In genomic region chr2:36230366-36230765, GRCm38 (mm10) we compare ENCODE assay signal across 8 mouse cellular contexts. TPM values are rescaled to one million over a fixed set of nuclear protein-coding genes. Genes with fewer than 3 reads are reported as not detected.
DNase-seq lines count a peak whose midpoint lies in the region; ATAC-seq lines count a peak whose summit lies in the region.

Gene Ptgs1, plus strand, starts transcription at chr2:36230426.

- peak within 1 kb of the TSS; percentile 51; the same call in 1 of the 2 replicates for H3K27ac ChIP-seq in heart, embryonic 12.5 days (ENCODE audit: poor library complexity, severe bottlenecking)
- peak within 1 kb of the TSS; percentile 43; the same call in 1 of the 2 replicates for H3K27ac ChIP-seq in kidney, embryonic 15.5 days
- peak within 1 kb of the TSS; percentile 50; the same call in 1 of the 2 replicates for H3K27ac ChIP-seq in liver, embryonic 12.5 days

- peak; percentile 15 for DNase-seq in thymus, postnatal 4 days
- no peak for DNase-seq in thymus, postnatal 0 days (ENCODE audit: low spot score)
- DNase-seq in embryo, embryonic 11 days: peak; percentile 52
- no peak for DNase-seq in c-Kit-positive CD71-positive TER-119-positive erythroid progenitor cells, embryonic 14.5 days (ENCODE audit: low spot score)

- peak within 1 kb of the TSS; percentile 61 for H3K4me3 ChIP-seq in heart, embryonic 12.5 days
- H3K4me3 ChIP-seq in kidney, embryonic 15.5 days (replicated peaks): peak within 1 kb of the TSS; percentile 57
- peak within 1 kb of the TSS; percentile 53 for H3K4me3 ChIP-seq in liver, embryonic 12.5 days

- peaks cover 45% of the 10 kb centered on the region for H3K4me1 ChIP-seq in heart, embryonic 12.5 days (replicated peaks)
- H3K4me1 ChIP-seq in kidney, embryonic 15.5 days: peaks cover 30% of the 10 kb centered on the region
- H3K4me1 ChIP-seq in liver, embryonic 12.5 days: peaks cover 26% of the 10 kb centered on the region; the same call in 1 of the 2 replicates

- H3K27me3 ChIP-seq in heart, embryonic 12.5 days (replicated peaks): peaks cover 6% of the 10 kb centered on the region; the same call in 1 of the 2 replicates
- H3K27me3 ChIP-seq in kidney, embryonic 15.5 days: no peaks in the 10 kb centered on the region
- peaks cover 26% of the 10 kb centered on the region for H3K27me3 ChIP-seq in liver, embryonic 12.5 days (replicated peaks)

- no peaks in the 10 kb centered on the region for H3K9me3 ChIP-seq in heart, embryonic 12.5 days (replicated peaks)
- H3K9me3 ChIP-seq in kidney, embryonic 15.5 days (replicated peaks): no peaks in the 10 kb centered on the region
- no peaks in the 10 kb centered on the region for H3K9me3 ChIP-seq in liver, embryonic 12.5 days (replicated peaks)

- WGBS in heart, embryonic 12.5 days: 0% methylated on average over 18 of the region's 18 CpGs
- WGBS in kidney, embryonic 15.5 days: under 1% methylated on average over 18 of the region's 18 CpGs
- WGBS in liver, embryonic 12.5 days (ENCODE audit: insufficient replicate concordance): 1% methylated on average over 18 of the region's 18 CpGs

- H3K4me2 ChIP-seq in heart, embryonic 12.5 days: peak within 1 kb of the TSS; percentile 87
- H3K4me2 ChIP-seq in kidney, embryonic 15.5 days: peak within 1 kb of the TSS; percentile 93
- H3K4me2 ChIP-seq in liver, embryonic 12.5 days: peak within 1 kb of the TSS; percentile 70

- H3K36me3 ChIP-seq in heart, embryonic 12.5 days: no peaks in the 10 kb centered on the region
- no peaks in the 10 kb centered on the region for H3K36me3 ChIP-seq in kidney, embryonic 15.5 days
- no peaks in the 10 kb centered on the region for H3K36me3 ChIP-seq in liver, embryonic 12.5 days

- peak; percentile 66 for ATAC-seq in heart, embryonic 12.5 days (ENCODE audit: insufficient number of reproducible peaks, low FRiP score)
- ATAC-seq in kidney, embryonic 15.5 days (replicated peaks; ENCODE audit: low FRiP score): peak; percentile 82
- ATAC-seq in liver, embryonic 12.5 days: peak; percentile 63
- peak; percentile 73 for ATAC-seq in monocyte, adult 5-6 weeks (replicated peaks; ENCODE audit: insufficient number of reproducible peaks, low FRiP score, low TSS enrichment, poor library complexity, severe bottlenecking)

- peak within 1 kb of the TSS; percentile 80 for H3K9ac ChIP-seq in heart, embryonic 12.5 days
- H3K9ac ChIP-seq in kidney, embryonic 15.5 days: peak within 1 kb of the TSS; percentile 61
- peak within 1 kb of the TSS; percentile 57 for H3K9ac ChIP-seq in liver, embryonic 12.5 days

RNA-seq across cellular contexts. Expression of gene Ptgs1, which starts in this region (rescaled TPM):
- 9.4 and 9.6 TPM in 2 replicates for polyA plus RNA-seq in thymus, postnatal 0 days (2015; fragmentation: Nextera tagmentation; extraction: Ambion mirVana)
- 25.5 and 27.2 TPM in 2 replicates for polyA plus RNA-seq in heart, embryonic 12.5 days (2016; fragmentation: Nextera tagmentation; extraction: Ambion mirVana)
- polyA plus RNA-seq in kidney, embryonic 15.5 days (2015; fragmentation: Nextera tagmentation; extraction: Ambion mirVana): 29.2 and 30.6 TPM in 2 replicates
- polyA plus RNA-seq in liver, embryonic 12.5 days (2016; fragmentation: Nextera tagmentation; extraction: Ambion mirVana): 21.1 and 21.4 TPM in 2 replicates
- 1.8 to 7.6 TPM (median 4.1 TPM) in 3 replicates for total RNA-seq in monocyte, adult 5-6 weeks (2017)

Comparison
In these comparisons a context has a peak if more than half of its experiments do, and no peak if none do; other contexts are left out.
1. DNase-seq: peak in thymus, postnatal 4 days (single experiment) and embryo, embryonic 11 days (single experiment); none in thymus, postnatal 0 days (single experiment) and c-Kit-positive CD71-positive TER-119-positive erythroid progenitor cells, embryonic 14.5 days (single experiment).
2. Peak in every context shown above with its lines, with median percentiles within 50 percentile points of each other: ATAC-seq, H3K27ac ChIP-seq, H3K4me2 ChIP-seq, H3K4me3 ChIP-seq and H3K9ac ChIP-seq.